Comparison of ENCODE assay signal across 8 mouse cellular contexts in the genomic region with DNA sequence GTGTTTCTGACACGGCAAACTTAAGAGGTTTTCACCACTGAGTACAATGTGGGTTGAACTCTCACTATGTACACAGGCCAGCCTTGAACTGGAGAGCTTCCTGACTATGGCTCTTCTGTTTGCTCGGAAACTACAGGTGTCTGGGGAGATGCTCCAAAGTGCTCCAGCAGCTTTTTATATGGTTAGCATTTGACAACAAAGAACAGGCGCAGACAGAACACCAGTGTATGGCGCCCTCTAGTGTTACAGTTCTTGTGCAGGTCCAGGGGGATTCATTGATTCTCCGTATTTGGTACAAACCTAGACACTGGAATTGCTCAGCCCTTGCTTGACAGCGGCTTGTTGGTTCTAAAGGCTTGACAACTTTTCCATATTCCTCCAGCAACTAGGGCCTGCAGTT. TPM values are rescaled to one million over a fixed set of nuclear protein-coding genes. Genes with fewer than 3 reads are reported as not detected.
A peak's percentile ranks its signal among the peaks of the same experiment; 100 is the strongest.
DNase-seq lines count a peak whose midpoint lies in the region; ATAC-seq lines count a peak whose summit lies in the region.

No protein-coding gene starts in this region.

- ATAC-seq in liver, embryonic 12.5 days, result no peak
- peak; percentile 83 for ATAC-seq in midbrain, embryonic 15.5 days (replicated peaks)

- intact Hi-C loops in left cerebral cortex, postnatal 36 days (cut with DNase I), result loop anchor here (2.0 to 5.0 kb wide), 3 partner anchors 62 to 244 kb away; a partner anchor contains a TSS

- H3K4me3 ChIP-seq in liver, embryonic 12.5 days, result no peak overlapping the region
- no peak overlapping the region for H3K4me3 ChIP-seq in midbrain, embryonic 15.5 days

- no peak overlapping the region for H3K9ac ChIP-seq in liver, embryonic 12.5 days
- H3K9ac ChIP-seq in midbrain, embryonic 15.5 days, result no peak overlapping the region

- no peak overlapping the region for H3K27ac ChIP-seq in liver, embryonic 12.5 days
- peak overlapping the region; percentile 7; the same call in 1 of the 2 replicates for H3K27ac ChIP-seq in midbrain, embryonic 15.5 days

- peaks cover 4% of the 10 kb centered on the region; the same call in 1 of the 2 replicates for H3K9me3 ChIP-seq in liver, embryonic 12.5 days (replicated peaks)
- H3K9me3 ChIP-seq in midbrain, embryonic 15.5 days, result no peaks in the 10 kb centered on the region

- peak; percentile 49 for DNase-seq in liver
- peak; percentile 88 to 95 for DNase-seq in cerebellum, postnatal 10 days
- DNase-seq in frontal cortex, postnatal 10 days (ENCODE audit: low spot score in 2 of 2), result peak; percentile 48 to 66
- peak; percentile 63 for DNase-seq in kidney, adult 18-20 months
- DNase-seq in left cerebral cortex, postnatal 36 days (ENCODE audit: low spot score in 2 of 2), result peak; percentile 58 to 72
- peak; percentile 29 to 61 for DNase-seq in spleen, postnatal 10 days (ENCODE audit: low spot score in 2 of 2)

- H3K4me1 ChIP-seq in liver, embryonic 12.5 days, result no peaks in the 10 kb centered on the region
- peaks cover 9% of the 10 kb centered on the region for H3K4me1 ChIP-seq in midbrain, embryonic 15.5 days

- H3K27me3 ChIP-seq in liver, embryonic 12.5 days (replicated peaks), result no peaks in the 10 kb centered on the region
- no peaks in the 10 kb centered on the region for H3K27me3 ChIP-seq in midbrain, embryonic 15.5 days (replicated peaks)

- no peak overlapping the region for H3K4me2 ChIP-seq in liver, embryonic 12.5 days
- H3K4me2 ChIP-seq in midbrain, embryonic 15.5 days, result no peak overlapping the region

- 35% methylated on average over 6 of the region's 6 CpGs for WGBS in liver, embryonic 12.5 days (ENCODE audit: insufficient replicate concordance)
- WGBS in midbrain, embryonic 15.5 days, result 25% methylated on average over 6 of the region's 6 CpGs

- H3K36me3 ChIP-seq in liver, embryonic 12.5 days, result peaks cover 34% of the 10 kb centered on the region
- H3K36me3 ChIP-seq in midbrain, embryonic 15.5 days (replicated peaks), result peaks cover 20% of the 10 kb centered on the region; the same call in 1 of the 2 replicates

RNA-seq across cellular contexts. Expression of a gene that starts 36.8 kb away (rescaled TPM):
- polyA plus RNA-seq in liver, embryonic 12.5 days (2016; fragmentation: Nextera tagmentation; extraction: Ambion mirVana), result 0.19 and 0.29 TPM in 2 replicates
- total RNA-seq in left cerebral cortex, postnatal 36 days (2021), result under 1 TPM in 1 of 2 experiments, not detected in 1; 0.52 TPM
- polyA plus RNA-seq in midbrain, embryonic 15.5 days (2015; fragmentation: Nextera tagmentation; extraction: Ambion mirVana), result 9.8 and 12.5 TPM in 2 replicates
